Mouse (Mus musculus): ENCODE measurements around the gene Skint1. TPM values are rescaled to one million over a fixed set of nuclear protein-coding genes. Genes with fewer than 3 reads are reported as not detected.
"Not testable (repeated sequence)": the region's sequence is repeated elsewhere in the genome, so short reads cannot be mapped to it uniquely, and the experiment has no call there.

Gene Skint1
- polyA plus RNA-seq (2015; fragmentation: Nextera tagmentation; extraction: Ambion mirVana) = not detected in 2 replicates

DNA sequence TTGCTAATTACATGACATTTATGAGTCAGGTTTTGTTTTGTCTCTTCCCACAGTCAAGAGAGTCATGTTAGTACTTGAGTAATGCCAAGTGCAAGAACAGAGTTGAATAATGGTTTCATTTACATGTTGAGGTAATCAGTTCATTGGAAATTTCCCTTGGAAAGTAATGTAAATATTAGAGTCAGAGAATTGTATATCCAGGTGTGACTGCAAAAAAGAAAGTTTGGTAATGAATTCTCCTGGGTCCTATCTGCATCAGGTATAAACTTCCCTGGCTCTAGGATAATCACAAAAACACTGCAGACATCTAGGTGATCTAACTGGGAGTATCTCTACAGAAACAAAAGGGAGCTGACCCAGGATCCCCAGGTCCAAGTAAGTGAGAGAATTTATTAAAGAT lies at the start of gene Skint1:
Gene Skint1 (plus strand): TSS at position 301 of the 400 bp plus-strand sequence.
- H3K4me3 ChIP-seq = no peak within 1 kb of the TSS
- H3K27me3 ChIP-seq = no peaks in the 10 kb centered on the region
- no peaks in the 10 kb centered on the region for H3K9me3 ChIP-seq
- ATAC-seq (ENCODE audit: insufficient number of reproducible peaks, insufficient read depth, low FRiP score, low TSS enrichment, low read depth) = no peak
- no peak within 1 kb of the TSS for H3K4me2 ChIP-seq
- no peaks in the 10 kb centered on the region for H3K36me3 ChIP-seq
- no peak within 1 kb of the TSS for H3K9ac ChIP-seq
- H3K4me1 ChIP-seq = no peaks in the 10 kb centered on the region
- no peak within 1 kb of the TSS for H3K27ac ChIP-seq

DNA sequence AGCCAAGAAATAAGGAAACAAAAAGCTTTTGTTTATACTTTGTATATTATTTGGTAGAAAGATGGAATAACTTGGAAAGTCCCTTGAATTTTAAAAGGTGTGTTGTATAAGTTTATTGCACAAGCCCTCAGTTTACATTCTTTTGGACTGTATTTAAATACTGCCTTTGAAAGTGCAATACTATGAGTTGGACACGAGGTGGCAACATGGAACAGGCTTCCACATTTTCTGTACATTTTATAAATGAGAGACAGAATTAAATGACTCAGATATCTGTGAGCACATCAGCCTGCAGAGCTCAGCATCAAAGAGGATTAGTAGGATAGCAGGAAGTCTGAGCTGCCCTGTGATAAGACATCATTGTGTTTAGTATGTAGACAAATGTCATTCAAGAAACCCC lies 44.8 kb upstream of the Skint1 start:
- no peak overlapping the region for H3K9ac ChIP-seq
- H3K27ac ChIP-seq = no peak overlapping the region
- 20% methylated on average over 1 of the region's 1 CpGs for WGBS
- no peak for ATAC-seq (ENCODE audit: insufficient number of reproducible peaks, insufficient read depth, low FRiP score, low TSS enrichment, low read depth)
- no peaks in the 10 kb centered on the region for H3K36me3 ChIP-seq
- no peaks in the 10 kb centered on the region for H3K9me3 ChIP-seq
- no peak overlapping the region for H3K4me3 ChIP-seq
- no peak overlapping the region for H3K4me2 ChIP-seq
- no peaks in the 10 kb centered on the region for H3K4me1 ChIP-seq
- H3K27me3 ChIP-seq = no peaks in the 10 kb centered on the region

DNA sequence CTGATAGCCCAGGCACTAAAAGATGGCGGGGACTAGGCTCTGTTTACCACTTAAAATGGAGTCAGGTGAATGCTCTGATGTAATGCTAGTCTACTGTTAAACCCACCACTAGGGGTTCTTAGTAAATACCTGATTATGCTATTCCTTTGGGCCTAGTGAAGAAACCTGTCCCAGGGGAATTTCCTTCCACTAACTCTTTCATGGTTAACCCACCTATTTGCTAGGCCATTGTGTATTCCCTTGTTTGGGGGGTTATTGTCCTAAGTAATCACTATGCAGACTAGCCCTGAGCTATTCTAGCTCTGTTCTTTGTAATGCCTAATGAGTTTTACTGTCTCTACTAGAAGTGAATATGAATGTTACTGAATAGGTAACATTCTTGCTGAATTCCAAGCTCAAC lies 42.8 kb upstream of the Skint1 start:
- not testable (repeated sequence) for H3K9ac ChIP-seq; H3K4me2 ChIP-seq; H3K9me3 ChIP-seq; H3K4me3 ChIP-seq; H3K27me3 ChIP-seq; ATAC-seq (ENCODE audit: insufficient number of reproducible peaks, insufficient read depth, low FRiP score, low TSS enrichment, low read depth); H3K4me1 ChIP-seq; H3K36me3 ChIP-seq; H3K27ac ChIP-seq
- WGBS = 73% methylated on average over 1 of the region's 1 CpGs

DNA sequence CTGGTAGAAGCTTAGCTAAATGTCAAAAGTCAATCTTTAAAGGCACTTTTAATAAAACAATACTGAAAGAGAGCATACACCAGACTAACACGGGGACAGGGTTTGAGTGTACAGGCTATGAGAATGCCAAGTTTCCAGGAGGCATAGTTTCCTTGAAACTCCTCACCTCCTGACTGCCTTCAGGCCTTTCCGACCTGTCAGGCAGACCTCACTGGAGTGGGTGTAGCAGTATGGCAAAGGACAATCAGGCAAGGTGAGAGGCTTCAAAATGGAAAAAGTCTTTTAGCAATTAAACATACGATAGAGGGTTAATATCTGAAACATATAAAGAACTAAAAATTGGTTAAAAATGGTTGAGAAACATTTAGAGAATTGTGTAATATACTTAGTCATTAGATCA lies 42.4 kb upstream of the Skint1 start:
- no peak for ATAC-seq (ENCODE audit: insufficient number of reproducible peaks, insufficient read depth, low FRiP score, low TSS enrichment, low read depth)
- no peak overlapping the region for H3K27ac ChIP-seq
- no peak overlapping the region for H3K4me3 ChIP-seq

DNA sequence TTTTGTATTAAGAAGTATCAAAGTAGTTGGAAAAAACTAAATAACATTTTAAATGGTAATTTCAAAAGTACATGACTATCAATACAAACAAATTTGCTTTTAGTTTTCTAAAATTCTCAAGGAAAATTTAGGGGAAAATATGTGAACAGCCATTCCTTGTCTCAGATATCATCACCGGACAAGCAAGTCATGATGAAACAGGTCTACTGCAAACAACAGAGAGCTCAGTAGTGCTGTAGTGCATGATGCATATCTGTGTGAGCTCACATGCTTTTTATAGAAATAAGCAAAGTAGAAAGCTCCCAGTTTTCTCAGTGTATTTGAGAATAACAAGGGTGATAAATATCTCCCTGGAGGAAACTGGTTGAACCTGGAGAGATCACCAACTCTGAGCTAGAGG lies 33.4 kb upstream of the Skint1 start, which contains the start of gene Skint7:
Gene Skint7 (plus strand): TSS at position 301 of the 400 bp plus-strand sequence.
- Histone ChIP-seq H3K4me1 (no peaks in the 10 kb centered on the region), H3K27ac (no peak within 1 kb of the TSS), H3K4me3 (no peak within 1 kb of the TSS), H3K9ac (no peak within 1 kb of the TSS), H3K9me3 (0 out of 2 replicates have a peak, but pooled peaks cover 2% of the 10 kb centered on the region), H3K4me2 (no peak within 1 kb of the TSS), H3K36me3 (no peaks in the 10 kb centered on the region), H3K27me3 (no peaks in the 10 kb centered on the region)
- ATAC-seq (ENCODE audit: insufficient number of reproducible peaks, insufficient read depth, low FRiP score, low TSS enrichment, low read depth) = no peak
- WGBS = 97% methylated on average over 1 of the region's 1 CpGs

More for the DNA sequence above, 42.4 kb upstream of the Skint1 start:
- no peaks in the 10 kb centered on the region for H3K27me3 ChIP-seq
- H3K4me1 ChIP-seq = no peaks in the 10 kb centered on the region
- H3K4me2 ChIP-seq = no peak overlapping the region
- no peaks in the 10 kb centered on the region for H3K36me3 ChIP-seq
- no peak overlapping the region for H3K9ac ChIP-seq
- H3K9me3 ChIP-seq = no peaks in the 10 kb centered on the region
- WGBS = 83% methylated on average over 3 of the region's 3 CpGs

DNA sequence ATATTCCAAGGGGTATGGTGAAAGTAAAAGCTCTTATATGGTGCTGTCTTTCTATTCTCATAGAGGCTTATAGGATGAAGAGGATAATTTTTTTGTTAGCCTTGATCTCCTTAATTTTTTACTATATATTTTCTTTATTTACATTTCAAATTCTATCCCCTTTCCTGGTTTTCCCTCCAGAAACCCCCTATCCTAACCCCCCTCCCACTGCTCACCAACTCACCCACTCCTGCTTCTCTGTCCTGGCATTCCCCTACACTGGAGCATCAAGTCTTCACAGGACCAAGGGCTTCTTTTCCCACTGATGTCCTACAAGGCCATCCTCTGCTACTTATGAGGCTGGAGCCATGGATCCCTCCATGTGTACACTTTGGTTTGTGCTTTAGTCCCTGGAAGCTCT lies 65.6 kb downstream of the Skint1 start, which contains the start of gene Skint4:
Gene Skint4 (plus strand): TSS at position 301 of the 400 bp plus-strand sequence.
- no peaks in the 10 kb centered on the region for H3K36me3 ChIP-seq
- H3K4me2 ChIP-seq = no peak within 1 kb of the TSS
- H3K27ac ChIP-seq = no peak within 1 kb of the TSS
- no peaks in the 10 kb centered on the region for H3K9me3 ChIP-seq
- H3K9ac ChIP-seq = no peak within 1 kb of the TSS
- no peak within 1 kb of the TSS for H3K4me3 ChIP-seq
- ATAC-seq (ENCODE audit: insufficient number of reproducible peaks, insufficient read depth, low FRiP score, low TSS enrichment, low read depth) = no peak
- no peaks in the 10 kb centered on the region for H3K4me1 ChIP-seq
- no peaks in the 10 kb centered on the region for H3K27me3 ChIP-seq

Other genes with a start within 250 kb of the Skint1 start
- 0.63 and 1.6 TPM in 2 replicates for gene Slc5a9, start 103.4 kb upstream of the Skint1 start, polyA plus RNA-seq (2015; fragmentation: Nextera tagmentation; extraction: Ambion mirVana)
- gene Skint8, start 86.9 kb upstream of the Skint1 start, polyA plus RNA-seq (2015; fragmentation: Nextera tagmentation; extraction: Ambion mirVana) = not detected in 2 replicates
- gene Skint7, start 33.3 kb upstream of the Skint1 start, polyA plus RNA-seq (2015; fragmentation: Nextera tagmentation; extraction: Ambion mirVana) = not detected in 2 replicates
- gene Skint4, start 65.7 kb downstream of the Skint1 start, polyA plus RNA-seq (2015; fragmentation: Nextera tagmentation; extraction: Ambion mirVana) = not detected in 2 replicates
- not detected in 2 replicates for gene Skint3, start 226.0 kb downstream of the Skint1 start, polyA plus RNA-seq (2015; fragmentation: Nextera tagmentation; extraction: Ambion mirVana)